Mouse (Mus musculus) brown adipose tissue, adult 24 weeks (tissue): ENCODE data around the gene Trim46. TPM values are rescaled to one million over a fixed set of nuclear protein-coding genes. Genes with fewer than 3 reads are reported as not detected.
"Not testable (repeated sequence)": the region's sequence is repeated elsewhere in the genome, so short reads cannot be mapped to it uniquely, and the experiment has no call there.

Experiments used
- H3K27ac ChIP-seq: fragments of 200-500 bp; replicated peaks from 2 replicates; pipeline ENCODE4 v1.5.1; 2012; ENCODE audit warnings: low read depth, mild to moderate bottlenecking, low read length
- H3K4me1 ChIP-seq: fragments of 200-500 bp; 2 replicates; pipeline ENCODE4 v1.6.1; 2012; ENCODE audit warnings: low read length, mixed read lengths; ENCODE audit not compliant: control insufficient read depth, insufficient read depth, insufficient read length
- H3K4me3 ChIP-seq: fragments of 200-500 bp; 2 replicates; pipeline ENCODE4 v1.5.1; 2012; ENCODE audit warnings: low read depth, mild to moderate bottlenecking, low read length, moderate library complexity; ENCODE audit not compliant: insufficient read depth
- polyA plus RNA-seq: library from polyadenylated mRNA; stranded (reverse); fragments of >200 nt; gene quantifications from 2 replicates; pipeline ENCODE4 v1.2.4, GENCODE M21; 2012; ENCODE audit not compliant: missing spikeins, insufficient read depth, insufficient read length

The Trim46 gene
- polyA plus RNA-seq, 1 experiment = not detected

DNA sequence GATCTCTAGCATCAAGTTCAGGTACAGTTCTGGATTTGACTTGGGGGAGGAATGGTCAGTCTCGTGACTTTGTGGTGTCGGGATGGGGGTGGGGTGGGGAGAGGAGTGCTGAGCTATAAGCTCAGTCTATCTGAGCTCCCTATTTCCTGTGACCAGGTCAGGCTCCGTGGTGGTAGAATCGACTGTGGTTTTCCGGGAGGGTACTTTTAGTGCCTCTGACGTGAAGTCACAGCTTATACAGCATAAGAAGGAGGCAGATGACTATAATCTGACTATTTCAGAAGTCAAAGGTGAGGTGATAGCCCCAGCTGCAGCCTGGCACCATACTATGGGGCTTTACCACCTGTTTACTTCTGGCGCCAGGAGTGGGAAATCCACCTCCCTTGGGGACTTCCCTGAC lies 14.8 kb downstream of the Trim46 start:
- Histone ChIP-seq H3K4me1 (0 out of 2 replicates have a peak, but pooled peaks cover 3% of the 10 kb centered on the region), H3K27ac (no peak overlapping the region), H3K4me3 (no peak overlapping the region)

DNA sequence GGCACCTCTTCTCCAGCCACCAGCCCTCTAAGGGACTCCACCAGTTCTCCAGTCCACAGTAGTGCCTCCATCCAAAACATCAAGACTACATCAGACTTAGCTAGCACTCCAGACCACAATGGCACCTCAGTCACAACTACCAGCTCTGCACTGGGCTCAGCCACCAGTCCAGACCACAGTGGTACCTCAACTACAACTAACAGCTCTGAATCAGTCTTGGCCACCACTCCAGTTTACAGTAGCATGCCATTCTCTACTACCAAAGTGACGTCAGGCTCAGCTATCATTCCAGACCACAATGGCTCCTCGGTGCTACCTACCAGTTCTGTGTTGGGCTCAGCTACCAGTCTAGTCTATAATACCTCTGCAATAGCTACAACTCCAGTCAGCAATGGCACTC lies 15.5 kb downstream of the Trim46 start:
- no peak overlapping the region for H3K27ac ChIP-seq
- 0 out of 2 replicates have a peak, but pooled peaks cover 3% of the 10 kb centered on the region for H3K4me1 ChIP-seq

DNA sequence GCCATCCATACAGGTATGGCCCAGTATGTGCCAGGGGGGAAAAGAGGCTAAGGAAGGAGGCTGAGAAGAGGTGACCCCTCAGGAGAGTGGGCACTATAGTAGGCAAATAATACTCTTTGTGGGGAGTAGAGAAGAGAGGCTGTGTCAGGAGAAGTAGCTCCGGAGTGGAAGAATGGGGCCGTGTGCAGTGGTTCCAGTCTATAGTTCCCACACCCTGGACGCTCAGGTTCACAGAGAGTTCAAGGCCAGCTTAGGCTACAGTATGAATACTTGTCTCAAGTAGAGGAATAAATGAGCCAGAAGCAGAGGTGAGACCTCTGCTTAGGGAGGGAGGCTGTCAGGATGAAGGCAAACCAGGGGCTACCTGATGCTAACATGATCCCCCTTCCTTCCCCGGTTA lies 16.8 kb downstream of the Trim46 start:
- Histone ChIP-seq H3K4me1 (0 out of 2 replicates have a peak, but pooled peaks cover 3% of the 10 kb centered on the region), H3K4me3 (no peak overlapping the region), H3K27ac (no peak overlapping the region)

More for the DNA sequence above, 15.5 kb downstream of the Trim46 start:
- H3K4me3 ChIP-seq = no peak overlapping the region

DNA sequence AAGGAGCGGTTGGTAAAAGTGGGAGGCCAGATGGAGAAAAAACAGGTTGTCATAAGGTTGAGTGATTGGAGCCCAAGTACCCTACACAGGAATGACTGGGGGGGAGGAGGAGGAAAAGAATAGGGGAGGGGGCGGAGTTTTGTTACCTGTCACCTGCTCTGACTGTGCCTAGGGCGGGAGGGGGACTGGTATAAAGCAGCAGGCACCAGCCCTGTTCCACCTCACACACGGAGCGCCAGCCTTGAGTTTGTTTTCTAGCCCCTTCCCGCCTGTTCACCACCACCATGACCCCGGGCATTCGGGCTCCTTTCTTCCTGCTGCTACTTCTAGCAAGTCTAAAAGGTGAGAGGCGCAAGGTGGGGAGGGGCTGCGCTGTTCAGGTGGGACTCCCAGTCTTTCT lies 17.3 kb downstream of the Trim46 start, which contains the start of gene Muc1:
TSS of gene Muc1 (plus strand) at position 222 of the 400 bp plus-strand sequence.
- H3K4me3 ChIP-seq = peak within 1 kb of the TSS; percentile 77
- peak within 1 kb of the TSS; percentile 73 for H3K27ac ChIP-seq
- 0 out of 2 replicates have a peak, but pooled peaks cover 3% of the 10 kb centered on the region for H3K4me1 ChIP-seq

DNA sequence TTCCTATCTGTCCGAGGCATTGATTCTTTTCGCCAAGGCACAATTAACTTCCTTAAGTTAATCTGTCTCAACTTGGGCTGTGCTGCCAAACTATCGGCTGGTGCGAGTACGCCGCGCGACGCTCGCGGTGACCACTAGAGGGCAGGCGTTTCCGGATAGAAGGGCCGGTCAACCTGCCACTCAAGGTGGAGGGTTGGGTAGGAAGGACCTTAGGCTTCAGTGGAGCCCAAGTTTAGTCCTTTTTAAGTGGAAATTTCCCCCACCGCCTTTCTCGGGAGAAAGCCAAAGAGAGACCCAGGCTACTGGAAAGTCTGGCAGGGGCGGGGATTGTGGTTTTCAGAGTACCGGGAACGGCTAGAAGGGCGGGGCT lies 17.9 kb downstream of the Trim46 start:
- Histone ChIP-seq H3K4me3 (peak overlapping the region; percentile 77), H3K27ac (peak overlapping the region; percentile 73), H3K4me1 (0 out of 2 replicates have a peak, but pooled peaks cover 3% of the 10 kb centered on the region)

DNA sequence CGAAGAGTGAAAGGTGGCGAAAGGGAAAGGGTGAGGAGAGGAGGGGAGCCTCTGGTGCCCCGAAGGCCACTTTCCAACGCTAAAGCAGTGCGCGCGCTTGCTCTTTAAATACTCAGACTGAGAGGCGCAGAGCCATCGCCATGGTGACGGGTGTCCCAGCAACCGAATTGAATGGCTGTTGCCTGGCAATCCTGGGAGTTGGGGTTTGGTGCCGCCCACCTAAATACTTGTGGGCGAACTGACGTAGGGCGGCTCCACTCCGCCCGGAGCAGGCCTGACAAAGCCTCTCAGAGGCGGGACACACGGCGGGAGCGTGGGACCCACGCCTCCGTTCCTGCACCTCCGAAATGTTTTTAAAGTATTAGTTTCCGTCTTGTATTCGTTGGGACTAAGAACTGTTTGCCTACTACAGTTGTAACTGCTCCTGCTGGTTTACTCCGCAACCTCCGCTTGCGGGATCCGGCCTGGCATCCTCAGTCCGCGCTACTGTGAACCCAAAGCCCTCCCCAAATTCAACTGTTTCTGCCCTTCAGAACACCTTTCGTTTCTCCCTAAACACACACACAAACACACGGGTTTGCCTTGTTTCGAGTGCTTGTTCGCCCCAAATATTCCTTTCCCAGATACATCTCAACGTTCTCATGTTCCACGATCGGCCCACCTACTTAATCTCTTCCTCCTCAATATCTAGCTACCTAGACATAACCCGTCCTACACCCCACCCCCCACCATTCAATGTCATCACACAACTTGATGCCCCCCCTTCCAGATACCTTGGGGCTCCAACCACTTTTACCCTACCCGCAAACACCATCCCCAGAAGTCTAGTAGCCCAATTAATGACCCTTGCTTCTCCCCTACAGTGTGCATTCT lies 18.6 kb downstream of the Trim46 start:
- Histone ChIP-seq H3K27ac (0 out of 2 replicates have a peak overlapping the region, but pooled peaks have one; percentile 4), H3K4me1 (0 out of 2 replicates have a peak, but pooled peaks cover 3% of the 10 kb centered on the region), H3K4me3 (peak overlapping the region; percentile 48)

DNA sequence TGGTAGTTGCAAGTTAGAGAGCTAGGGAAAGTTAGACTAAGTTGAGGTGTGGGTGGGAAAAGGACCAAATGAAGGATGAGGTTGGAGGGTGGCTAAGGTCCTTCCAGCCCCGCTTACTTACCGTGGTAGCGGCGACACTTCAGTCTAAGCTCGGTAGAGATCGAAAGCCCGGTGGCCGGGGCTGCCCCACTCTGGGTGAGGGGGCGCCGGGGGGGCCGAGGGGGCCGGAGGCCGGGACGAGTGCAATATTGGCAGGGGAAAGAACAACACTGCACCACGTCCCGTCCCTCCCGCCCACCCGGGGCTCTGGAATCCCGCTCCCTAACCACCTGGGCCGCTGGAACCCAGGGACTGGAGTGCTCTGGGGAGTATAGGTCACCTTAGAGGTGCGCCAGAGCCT lies 19.2 kb downstream of the Trim46 start, which contains the start of gene Mtx1:
TSS of gene Mtx1 (minus strand) at position 189 of the 400 bp plus-strand sequence.
- Histone ChIP-seq H3K4me1 (0 out of 2 replicates have a peak, but pooled peaks cover 3% of the 10 kb centered on the region), H3K27ac (0 out of 2 replicates have a peak within 1 kb of the TSS, but pooled peaks have one; percentile 4), H3K4me3 (peak within 1 kb of the TSS; percentile 48)

DNA sequence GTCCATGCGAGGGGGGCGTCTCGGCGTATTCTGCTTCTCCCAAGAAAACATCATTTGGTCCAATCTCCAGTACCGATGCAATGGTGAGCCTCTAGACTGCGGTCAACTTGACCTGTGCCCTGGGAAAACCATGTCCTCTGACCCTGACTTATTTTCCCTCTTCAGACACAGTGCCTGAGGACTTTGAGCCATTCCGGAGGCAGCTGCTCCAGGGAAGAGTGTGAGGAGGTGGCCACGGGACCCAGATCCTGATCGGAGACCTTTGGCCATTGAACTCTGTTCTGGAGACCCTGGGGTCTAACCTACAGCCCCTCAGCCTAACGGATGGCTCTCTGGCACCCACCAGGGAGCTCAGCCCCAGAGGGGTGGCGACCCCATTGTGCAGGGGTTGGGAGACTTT lies 19.7 kb downstream of the Trim46 start:
- Histone ChIP-seq H3K4me1 (0 out of 2 replicates have a peak, but pooled peaks cover 3% of the 10 kb centered on the region), H3K4me3 (no peak overlapping the region), H3K27ac (no peak overlapping the region)

DNA sequence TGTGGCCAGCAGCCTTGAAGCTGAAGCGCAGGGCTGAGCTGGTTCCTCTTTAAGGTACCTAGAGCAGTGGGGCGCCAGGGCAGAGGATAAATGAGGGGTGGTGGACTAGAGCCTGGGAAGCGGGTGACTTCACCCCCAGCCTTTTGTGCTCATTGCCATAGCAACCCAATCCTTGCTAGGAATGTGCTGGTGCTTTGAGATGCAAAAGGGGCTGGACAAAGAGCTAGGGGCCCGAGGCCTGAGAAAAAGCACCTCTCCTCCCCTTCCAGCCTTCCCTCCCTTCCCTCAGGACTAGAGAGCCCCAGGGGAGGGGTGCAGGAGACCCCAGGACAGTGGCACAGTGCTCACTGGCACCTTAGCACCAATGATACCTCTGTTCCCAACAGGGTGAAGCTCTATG lies 20.2 kb downstream of the Trim46 start:
- H3K4me3 ChIP-seq = no peak overlapping the region
- H3K4me1 ChIP-seq = 0 out of 2 replicates have a peak, but pooled peaks cover 3% of the 10 kb centered on the region
- H3K27ac ChIP-seq = no peak overlapping the region

DNA sequence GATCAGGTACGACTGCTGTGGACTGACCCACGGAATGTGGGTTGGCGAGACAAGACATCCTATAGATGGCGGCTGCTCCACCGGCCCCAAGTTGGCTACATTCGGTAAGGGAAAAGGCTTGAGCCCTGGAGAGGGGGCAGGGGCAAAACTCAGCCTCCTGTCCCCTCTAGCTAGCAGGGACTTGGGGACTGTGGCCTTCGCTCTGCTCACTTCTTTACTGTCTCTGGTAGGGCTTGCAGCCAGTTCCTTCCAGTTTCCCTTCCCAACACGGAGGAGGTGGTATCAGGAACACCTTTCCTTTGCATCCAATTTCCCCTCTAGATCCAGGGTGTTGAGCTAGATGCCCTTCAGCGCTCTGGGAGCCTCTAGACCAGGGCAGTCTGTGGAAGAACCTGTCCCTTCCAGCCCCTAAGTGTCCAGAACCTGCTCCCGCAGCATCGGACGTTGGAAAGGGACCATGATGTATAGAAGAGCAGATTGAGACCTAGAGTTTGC lies 20.7 kb downstream of the Trim46 start:
- Histone ChIP-seq H3K27ac (no peak overlapping the region), H3K4me1 (0 out of 2 replicates have a peak, but pooled peaks cover 3% of the 10 kb centered on the region), H3K4me3 (no peak overlapping the region)

DNA sequence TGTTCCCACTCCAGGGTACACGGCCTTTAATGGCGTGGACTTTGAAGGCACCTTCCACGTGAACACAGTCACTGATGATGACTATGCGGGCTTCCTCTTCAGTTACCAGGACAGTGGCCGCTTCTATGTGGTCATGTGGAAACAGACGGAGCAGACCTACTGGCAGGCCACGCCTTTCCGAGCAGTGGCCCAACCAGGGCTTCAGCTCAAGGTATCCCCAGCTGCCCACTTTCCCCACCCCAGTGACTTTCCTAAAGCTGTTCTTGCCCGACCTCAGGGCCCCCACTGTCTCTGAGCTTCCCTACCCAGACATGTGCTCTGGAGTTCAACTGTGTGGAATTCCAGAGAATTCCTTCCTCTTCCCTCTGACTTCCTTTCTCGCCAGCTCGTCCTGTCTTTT lies 21.3 kb downstream of the Trim46 start:
- Histone ChIP-seq H3K4me3 (no peak overlapping the region), H3K4me1 (0 out of 2 replicates have a peak, but pooled peaks cover 3% of the 10 kb centered on the region), H3K27ac (no peak overlapping the region)

DNA sequence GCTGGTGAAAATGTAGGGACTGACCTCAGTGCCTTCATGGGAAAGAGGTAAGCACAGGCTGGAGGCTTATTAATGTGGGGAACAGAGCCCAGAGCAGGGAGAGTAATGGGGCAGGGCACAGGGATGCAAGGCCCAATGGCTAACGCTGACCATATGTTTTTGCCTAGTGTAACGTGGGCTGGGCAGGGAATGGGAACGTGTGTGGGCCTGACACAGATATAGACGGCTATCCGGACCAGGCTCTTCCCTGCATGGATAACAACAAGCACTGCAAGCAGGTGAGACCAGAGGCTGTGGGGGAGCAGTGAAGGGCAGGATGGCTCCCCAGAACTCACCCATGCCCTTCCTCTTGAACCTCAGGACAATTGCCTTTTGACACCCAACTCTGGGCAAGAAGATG lies 24.9 kb downstream of the Trim46 start:
- no peak overlapping the region for H3K27ac ChIP-seq
- no peaks in the 10 kb centered on the region for H3K4me1 ChIP-seq
- no peak overlapping the region for H3K4me3 ChIP-seq

DNA sequence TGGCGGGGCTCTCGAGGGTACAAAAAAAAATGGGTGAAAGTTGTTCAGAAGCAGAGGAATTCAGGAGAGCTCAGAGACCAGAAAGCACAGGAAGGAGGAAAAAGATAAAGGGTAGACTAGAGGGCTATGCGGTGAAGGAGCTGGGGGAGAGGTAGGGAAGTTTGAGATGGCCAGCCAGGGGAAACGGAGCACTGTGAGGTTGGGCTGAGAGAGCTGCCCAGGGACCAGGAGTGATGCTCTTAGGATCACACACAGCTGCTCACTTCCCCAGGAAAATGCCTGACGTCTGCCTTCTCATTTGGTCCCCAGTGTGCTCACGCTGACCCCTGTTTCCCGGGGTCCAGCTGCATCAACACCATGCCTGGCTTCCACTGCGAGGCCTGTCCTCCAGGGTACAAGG lies 26.6 kb downstream of the Trim46 start:
- no peak overlapping the region for H3K27ac ChIP-seq
- no peaks in the 10 kb centered on the region for H3K4me1 ChIP-seq
- no peak overlapping the region for H3K4me3 ChIP-seq

DNA sequence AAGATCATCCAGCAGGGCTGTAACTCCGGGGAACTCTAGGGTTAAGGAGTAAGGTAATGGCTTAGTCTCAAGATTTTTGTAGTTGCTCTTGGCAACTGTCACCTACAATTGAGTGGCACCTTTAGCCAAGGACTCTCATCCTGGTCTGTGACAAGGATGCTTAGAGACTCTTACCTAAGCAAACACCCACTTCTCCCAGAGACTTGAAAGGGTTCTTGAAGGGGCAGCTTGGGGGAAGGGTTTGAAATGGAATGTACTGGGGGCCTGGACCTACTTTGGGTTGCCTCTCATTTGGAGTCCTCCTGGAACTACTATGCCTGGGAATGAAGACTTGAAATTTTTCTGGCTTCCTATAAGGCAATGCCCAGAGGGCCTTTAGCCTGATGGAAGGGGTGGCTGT lies 27.8 kb downstream of the Trim46 start:
- H3K4me1 ChIP-seq = no peaks in the 10 kb centered on the region
- no peak overlapping the region for H3K27ac ChIP-seq
- no peak overlapping the region for H3K4me3 ChIP-seq

DNA sequence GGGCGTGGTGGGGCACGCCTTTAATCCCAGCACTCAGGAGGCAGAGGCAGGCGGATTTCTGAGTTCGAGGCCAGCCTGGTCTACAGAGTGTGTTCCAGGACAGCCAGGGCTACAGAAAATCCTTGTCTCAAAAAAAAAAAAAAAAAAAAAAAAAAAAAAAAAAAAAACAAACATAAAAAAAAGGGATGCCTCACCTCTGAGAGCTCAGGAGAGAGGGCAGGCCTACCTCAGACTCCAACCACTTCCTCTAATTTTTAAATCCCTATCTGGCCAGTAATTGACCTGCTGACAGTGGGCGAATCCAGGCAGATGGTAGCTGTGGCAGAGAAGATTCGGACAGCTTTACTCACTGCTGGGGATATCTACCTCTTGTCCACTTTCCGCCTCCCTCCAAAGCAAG lies 29.7 kb downstream of the Trim46 start:
- H3K27ac ChIP-seq, H3K4me1 ChIP-seq, H3K4me3 ChIP-seq: not testable (repeated sequence)
